Comparison of ENCODE assay signal across 10 mouse cellular contexts in genomic region chr8:26627191-26627891, GRCm38 (mm10).
A peak's percentile ranks its signal among the peaks of the same experiment; 100 is the strongest.
DNase-seq lines count a peak whose midpoint lies in the region; ATAC-seq lines count a peak whose summit lies in the region.
"Had no signal": no experiment of that assay in that cellular context is flagged by ENCODE, and none has a peak within 500 bp of the region (broad histone marks: within the 10 kb centered on the region; RNA-seq: fewer than 3 reads in every experiment).

No protein-coding gene starts in this region.

- no peaks in the 10 kb centered on the region for H3K4me1 ChIP-seq in liver, embryonic 11.5 days (replicated peaks; ENCODE audit: control insufficient read depth, insufficient read depth, low read length)
- H3K4me1 ChIP-seq in embryonic facial prominence, embryonic 12.5 days: peaks cover 26% of the 10 kb centered on the region
- H3K4me1 ChIP-seq in hindbrain, embryonic 14.5 days (replicated peaks; ENCODE audit: control insufficient read depth, insufficient read depth, low read length): peaks cover 28% of the 10 kb centered on the region

- no peaks in the 10 kb centered on the region for H3K36me3 ChIP-seq in liver, embryonic 11.5 days (ENCODE audit: control insufficient read depth, insufficient read depth, low read length)
- no peaks in the 10 kb centered on the region for H3K36me3 ChIP-seq in embryonic facial prominence, embryonic 12.5 days
- no peaks in the 10 kb centered on the region for H3K36me3 ChIP-seq in hindbrain, embryonic 14.5 days (replicated peaks; ENCODE audit: control insufficient read depth, insufficient read depth)

- ATAC-seq in liver, embryonic 11.5 days (replicated peaks; ENCODE audit: low FRiP score): no peak
- ATAC-seq in embryonic facial prominence, embryonic 12.5 days (ENCODE audit: insufficient number of reproducible peaks, insufficient read depth, low FRiP score, low TSS enrichment): peak; percentile 32
- ATAC-seq in hindbrain, embryonic 14.5 days (ENCODE audit: low FRiP score): no peak
- ATAC-seq in activated CD4-positive, CD25-positive, alpha-beta regulatory T cell, adult 4 months: no peak
- ATAC-seq: Patski had no signal

- H3K9ac ChIP-seq in liver, embryonic 11.5 days (ENCODE audit: low read depth, low read length): no peak overlapping the region
- H3K9ac ChIP-seq in embryonic facial prominence, embryonic 12.5 days: no peak overlapping the region
- H3K9ac ChIP-seq in hindbrain, embryonic 14.5 days: no peak overlapping the region

- 52% methylated on average over 18 of the region's 18 CpGs for WGBS in liver, embryonic 11.5 days
- WGBS in embryonic facial prominence, embryonic 12.5 days: 57% methylated on average over 16 of the region's 18 CpGs
- 46% methylated on average over 18 of the region's 18 CpGs for WGBS in hindbrain, embryonic 14.5 days

- no peak overlapping the region for H3K4me3 ChIP-seq in liver, embryonic 11.5 days (ENCODE audit: low read depth, low read length)
- no peak overlapping the region for H3K4me3 ChIP-seq in embryonic facial prominence, embryonic 12.5 days
- no peak overlapping the region for H3K4me3 ChIP-seq in hindbrain, embryonic 14.5 days (replicated peaks; ENCODE audit: low read length)

- DNase-seq in liver: peak; percentile 20
- DNase-seq in liver, embryonic 11.5 days (ENCODE audit: low spot score): no peak
- peak; percentile 25 for DNase-seq in hindbrain, embryonic 14.5 days (ENCODE audit: low spot score)
- peak; percentile 77 for DNase-seq in retina, postnatal 1 day
- DNase-seq in heart, adult 9 months (ENCODE audit: low spot score in 2 of 2): no peak
- no peak for DNase-seq in frontal cortex, postnatal 36 days (ENCODE audit: low spot score in 2 of 2)

- no peak overlapping the region for H3K4me2 ChIP-seq in liver, embryonic 11.5 days
- no peak overlapping the region for H3K4me2 ChIP-seq in embryonic facial prominence, embryonic 12.5 days (replicated peaks)
- H3K4me2 ChIP-seq in hindbrain, embryonic 14.5 days (replicated peaks): no peak overlapping the region

- no peaks in the 10 kb centered on the region for H3K9me3 ChIP-seq in liver, embryonic 11.5 days (ENCODE audit: control insufficient read depth, low read length)
- H3K9me3 ChIP-seq in embryonic facial prominence, embryonic 12.5 days: no peaks in the 10 kb centered on the region
- no peaks in the 10 kb centered on the region for H3K9me3 ChIP-seq in hindbrain, embryonic 14.5 days (ENCODE audit: control insufficient read depth, low read length)

- no peaks in the 10 kb centered on the region for H3K27me3 ChIP-seq in liver, embryonic 11.5 days (replicated peaks; ENCODE audit: control insufficient read depth, insufficient read depth, low read length)
- no peaks in the 10 kb centered on the region for H3K27me3 ChIP-seq in embryonic facial prominence, embryonic 12.5 days
- no peaks in the 10 kb centered on the region for H3K27me3 ChIP-seq in hindbrain, embryonic 14.5 days (ENCODE audit: control insufficient read depth, insufficient read depth, low read length)

- H3K27ac ChIP-seq in liver, embryonic 11.5 days (ENCODE audit: low read depth, low read length): no peak overlapping the region
- peak overlapping the region; percentile 8; the same call in 1 of the 2 replicates for H3K27ac ChIP-seq in embryonic facial prominence, embryonic 12.5 days
- peak overlapping the region; percentile 58 for H3K27ac ChIP-seq in hindbrain, embryonic 14.5 days
- H3K27ac ChIP-seq: macrophage had no signal

Comparison
In these comparisons a context has a peak if more than half of its experiments do, and no peak if none do; other contexts are left out.
1. DNase-seq: peak in liver (single experiment), hindbrain, embryonic 14.5 days (single experiment) and retina, postnatal 1 day (single experiment); none in liver, embryonic 11.5 days (single experiment), heart, adult 9 months (0 of 2) and frontal cortex, postnatal 36 days (0 of 2).